Mouse (Mus musculus): ENCODE results near the gene Olfr1472.

DNA sequence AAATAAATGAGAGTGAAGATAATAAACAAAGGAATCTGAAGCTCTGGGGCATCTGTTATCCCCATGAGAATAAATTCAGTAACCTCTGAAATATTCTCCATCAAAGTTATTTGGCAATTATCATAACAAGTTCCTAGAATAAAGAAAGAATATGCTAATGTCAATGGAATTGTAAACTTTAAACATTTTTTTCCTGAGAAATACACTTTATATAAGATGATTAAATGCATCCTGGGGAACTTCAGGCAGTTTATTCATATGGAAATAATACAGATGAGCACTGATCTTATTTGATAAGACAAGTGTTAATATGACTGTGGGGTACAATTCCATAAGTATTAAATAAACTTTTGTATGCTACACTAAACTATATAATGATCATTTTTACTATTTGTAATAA, 24.2 kb upstream of the Olfr1472 start, which contains the start of gene Olfr1475:
- TF ChIP-seq FLI1 (IDR thresholded peaks at IDR 0.05; ENCODE audit: low read length) (no peak), GATA1 (IDR thresholded peaks at IDR 0.05; ENCODE audit: borderline replicate concordance, low read length) (no peak)

Data from megakaryocyte, embryonic 14.5 days (primary cell).